Mouse (Mus musculus): Measurements from ENCODE around the gene Orm2. TPM values are rescaled to one million over a fixed set of nuclear protein-coding genes. Genes with fewer than 3 reads are reported as not detected.

The Orm2 gene
- total and polyA plus RNA-seq, 3 experiments, result not detected

GRCm38 (mm10) chr4:63385253-63385652, 23.0 kb downstream of the Orm2 start:
- Histone ChIP-seq H3K4me3 (replicated peaks in 1 of 3; ENCODE audit: low read depth in 2 of 3, low read length in 2 of 3, poor library complexity in 1 of 3) (peak overlapping the region in 2 of 3 experiments; percentile 34 to 46), H3K9me3 (replicated peaks; ENCODE audit: low read length) (no peaks in the 10 kb centered on the region), H3K4me1 (ENCODE audit: control insufficient read depth in 1 of 2, insufficient read depth in 2 of 2) (peaks cover 38 to 66% of the 10 kb centered on the region in 2 experiments), H3K9ac (ENCODE audit: insufficient read depth, low read depth) (peak overlapping the region; percentile 27), H3K4me2 (ENCODE audit: insufficient read depth, low read depth, poor library complexity, severe bottlenecking) (peak overlapping the region; percentile 71), H3K79me2 (replicated peaks; ENCODE audit: control insufficient read depth, extremely low read depth, insufficient read depth, poor library complexity, severe bottlenecking) (peaks cover 21% of the 10 kb centered on the region), H3K27ac (ENCODE audit: insufficient read depth, low read depth) (peak overlapping the region; percentile 99), H3K36me3 (replicated peaks in 1 of 2; ENCODE audit: control insufficient read depth in 1 of 2, insufficient read depth in 1 of 2, low read length in 1 of 2) (peaks cover 74 to 90% of the 10 kb centered on the region in 2 experiments), H3K27me3 (replicated peaks) (no peaks in the 10 kb centered on the region)
- in situ Hi-C loops (cut with MboI; ENCODE audit: low pct_ligation_motif_present, low pct_unique_long_range_greater_than_20kb, low sequenced_read_pairs), result no loop called here
- peak; percentile 72 for DNase-seq (ENCODE audit: extremely low read depth)
- dilution Hi-C loops (cut with MboI; ENCODE audit: extremely low pct_ligation_motif_present, extremely low pct_unique_long_range_greater_than_20kb, low sequenced_read_pairs), result no loop called here
- TF ChIP-seq TBP (conservative IDR thresholded peaks at IDR 0.05; ENCODE audit: low read depth, low read length), result no peak
- peak; percentile 27; the same call in 1 of the 2 replicates for TF ChIP-seq MEF2A (IDR thresholded peaks at IDR 0.05; ENCODE audit: borderline replicate concordance, low read depth, low read length)
- TF ChIP-seq TCF12 (IDR thresholded peaks at IDR 0.05; ENCODE audit: low read depth, low read length), result peak; percentile 63; the same call in 1 of the 2 replicates
- no peak for TF ChIP-seq E2F4 (IDR thresholded peaks at IDR 0.05; ENCODE audit: insufficient replicate concordance, low read depth, low read length)
- TF ChIP-seq PAX5 (IDR thresholded peaks at IDR 0.05; ENCODE audit: low read length), result no peak
- TF ChIP-seq NELFE (IDR thresholded peaks at IDR 0.05; ENCODE audit: low read depth, low read length), result peak; percentile 39; the same call in 1 of the 2 replicates
- no peak for TF ChIP-seq USF1 (IDR thresholded peaks at IDR 0.05; ENCODE audit: low read depth, low read length)
- TF ChIP-seq RAD21 (IDR thresholded peaks at IDR 0.05; ENCODE audit: low read depth, low read length), result no peak; the same call in none of the 2 replicates
- no peak for TF ChIP-seq USF2 (conservative IDR thresholded peaks at IDR 0.05; ENCODE audit: low read depth, low read length)
- TF ChIP-seq SIN3A (IDR thresholded peaks at IDR 0.05; ENCODE audit: low read length), result peak; percentile 45; the same call in 1 of the 2 replicates
- TF ChIP-seq CTCF (conservative IDR thresholded peaks at IDR 0.05 in 1 of 2, IDR thresholded peaks at IDR 0.05 in 1 of 2; ENCODE audit: low read depth in 2 of 2, low read length in 2 of 2), result no peak
- peak; percentile 38; the same call in 1 of the 2 replicates for TF ChIP-seq NRF1 (IDR thresholded peaks at IDR 0.05; ENCODE audit: low read depth, low read length)
- no peak for TF ChIP-seq UBTF (IDR thresholded peaks at IDR 0.05; ENCODE audit: low read depth, low read length)
- no peak for TF ChIP-seq ZMIZ1 (IDR thresholded peaks at IDR 0.05; ENCODE audit: low read depth, low read length)
- no peak for TF ChIP-seq KAT2A (IDR thresholded peaks at IDR 0.05; ENCODE audit: insufficient replicate concordance, low read length)
- peak; percentile 80 for TF ChIP-seq JUND (conservative IDR thresholded peaks at IDR 0.05; ENCODE audit: low read depth, low read length)
- 0 out of 2 replicates have a peak, but pooled peaks have one; percentile 24 for TF ChIP-seq MAFK (IDR thresholded peaks at IDR 0.05; ENCODE audit: insufficient replicate concordance, low read length)
- peak; percentile 69 for TF ChIP-seq EP300 (IDR thresholded peaks at IDR 0.05; ENCODE audit: low read length)
- peak; percentile 23; the same call in 1 of the 2 replicates for TF ChIP-seq CHD1 (IDR thresholded peaks at IDR 0.05; ENCODE audit: low read depth, low read length)
- no peak for TF ChIP-seq ZNF384 (IDR thresholded peaks at IDR 0.05; ENCODE audit: low read depth, low read length)
- TF ChIP-seq ZKSCAN1 (IDR thresholded peaks at IDR 0.05; ENCODE audit: borderline replicate concordance, low read depth, low read length), result no peak
- TF ChIP-seq POLR2A (IDR thresholded peaks at IDR 0.05; ENCODE audit: low read depth, low read length), result no peak
- no peak for TF ChIP-seq ELF1 (IDR thresholded peaks at IDR 0.05; ENCODE audit: low read depth, low read length)
- no peak for TF ChIP-seq GABPA (IDR thresholded peaks at IDR 0.05; ENCODE audit: insufficient replicate concordance, low read depth, low read length)
- TF ChIP-seq MXI1 (IDR thresholded peaks at IDR 0.05; ENCODE audit: low read depth, low read length), result peak; percentile 64
- TF ChIP-seq JUN (IDR thresholded peaks at IDR 0.05; ENCODE audit: insufficient read depth, low read depth, low read length), result peak; percentile 84
- peak; percentile 94 for TF ChIP-seq MAZ (IDR thresholded peaks at IDR 0.05; ENCODE audit: low read depth, low read length)
- TF ChIP-seq MAX (IDR thresholded peaks at IDR 0.05; ENCODE audit: low read length), result peak; percentile 13; the same call in 1 of the 2 replicates
- peak; percentile 60 for TF ChIP-seq BHLHE40 (IDR thresholded peaks at IDR 0.05; ENCODE audit: low read depth, low read length)
- TF ChIP-seq IRF4 (IDR thresholded peaks at IDR 0.05; ENCODE audit: low read depth, low read length), result peak; percentile 92; the same call in 1 of the 2 replicates
- TF ChIP-seq CHD2 (IDR thresholded peaks at IDR 0.05; ENCODE audit: low read length), result peak; percentile 71
- peak; percentile 79 for TF ChIP-seq ETS1 (conservative IDR thresholded peaks at IDR 0.05; ENCODE audit: low read depth, low read length)
- TF ChIP-seq HCFC1 (IDR thresholded peaks at IDR 0.05; ENCODE audit: low read depth, low read length), result peak; percentile 25; the same call in 1 of the 2 replicates
- no peak; the same call in 1 of the 2 replicates for TF ChIP-seq SMC3 (IDR thresholded peaks at IDR 0.05; ENCODE audit: low read depth, low read length)

Measured in CH12.LX (cell line).